Mouse (Mus musculus): ENCODE measurements at regions not wholly inside any gene's neighbourhood (a gene's known extent, or its start where the extent isn't known, plus 50 kb on each side); places are given as distances from the start of the nearest gene placed in this dataset.
"Not testable (repeated sequence)": the region's sequence is repeated elsewhere in the genome, so short reads cannot be mapped to it uniquely, and the experiment has no call there.

GRCm38 (mm10) chrX:82249456-82249855, 699.2 kb upstream of the Dmd start:
- H3K36me3 ChIP-seq; H3K9ac ChIP-seq; H3K9me3 ChIP-seq (replicated peaks); ATAC-seq; H3K4me1 ChIP-seq; H3K27me3 ChIP-seq (replicated peaks); H3K4me2 ChIP-seq; H3K4me3 ChIP-seq; H3K27ac ChIP-seq: not testable (repeated sequence)
- 50% methylated on average over 1 of the region's 1 CpGs for WGBS (ENCODE audit: insufficient replicate concordance)

- not testable (repeated sequence) for H3K27me3 ChIP-seq (replicated peaks); H3K4me1 ChIP-seq; H3K4me3 ChIP-seq; H3K27ac ChIP-seq; H3K9me3 ChIP-seq (replicated peaks); H3K9ac ChIP-seq; H3K36me3 ChIP-seq; ATAC-seq; H3K4me2 ChIP-seq
- WGBS (ENCODE audit: insufficient replicate concordance), result 65% methylated on average over 4 of the region's 4 CpGs
These were observed 666.3 kb upstream of the Dmd start for GRCm38 (mm10) chrX:82282376-82282775.

- WGBS (ENCODE audit: insufficient replicate concordance), result 24% methylated on average over 18 of the region's 18 CpGs
- ATAC-seq, result no peak
- H3K4me2 ChIP-seq, result 0 out of 2 replicates have a peak overlapping the region, but pooled peaks have one; percentile 6
- no peaks in the 10 kb centered on the region for H3K36me3 ChIP-seq
- H3K27ac ChIP-seq, result no peak overlapping the region
- H3K9ac ChIP-seq, result no peak overlapping the region
- no peaks in the 10 kb centered on the region for H3K9me3 ChIP-seq (replicated peaks)
- H3K4me1 ChIP-seq, result no peaks in the 10 kb centered on the region
- no peak overlapping the region for H3K4me3 ChIP-seq
- no peaks in the 10 kb centered on the region for H3K27me3 ChIP-seq (replicated peaks)
These were observed 637.7 kb upstream of the Dmd start for GRCm38 (mm10) chrX:82310764-82311492.

Measured in liver, embryonic 12.5 days (tissue).